Mouse (Mus musculus): ENCODE data around the gene Vmn2r83. TPM values are rescaled to one million over a fixed set of nuclear protein-coding genes. Genes with fewer than 3 reads are reported as not detected.

The Vmn2r83 gene
- polyA plus RNA-seq, 1 experiment from 2014 or later = not detected

DNA sequence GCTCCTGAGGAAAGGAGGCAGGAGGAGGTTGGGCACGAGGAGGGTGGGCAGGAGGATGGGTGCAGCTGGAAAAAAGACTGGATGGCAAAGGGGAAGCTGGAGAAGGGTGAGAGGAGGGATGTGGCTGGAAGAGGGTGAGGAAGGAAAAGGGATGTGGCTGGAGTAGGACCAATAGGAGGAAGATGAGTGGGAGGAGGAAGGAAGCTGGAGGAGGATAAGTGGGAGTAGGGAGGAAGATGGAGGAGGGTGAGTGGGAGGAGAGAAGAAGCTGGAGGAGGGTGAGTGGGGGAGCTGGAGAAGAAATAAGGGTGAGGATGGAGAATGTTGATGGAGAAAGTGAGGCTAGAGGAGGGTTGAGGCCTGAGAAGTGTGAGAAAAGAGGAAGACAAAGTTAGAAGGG is 66.9 kb downstream of the Vmn2r83 start:
- Histone ChIP-seq H3K36me3 (ENCODE audit: control insufficient read depth, insufficient read depth, low read length) (peaks cover 15% of the 10 kb centered on the region), H3K4me3 (ENCODE audit: low read length) (no peak overlapping the region), H3K4me2 (replicated peaks; ENCODE audit: low read depth, low read length) (no peak overlapping the region), H3K4me1 (ENCODE audit: control insufficient read depth, insufficient read depth, low read length) (peaks cover 8% of the 10 kb centered on the region), H3K9ac (ENCODE audit: low read depth, low read length) (no peak overlapping the region), H3K9me3 (ENCODE audit: control insufficient read depth, low read length) (no peaks in the 10 kb centered on the region), H3K27ac (ENCODE audit: low read depth, low read length) (no peak overlapping the region), H3K27me3 (ENCODE audit: control insufficient read depth, insufficient read depth, low read length) (no peaks in the 10 kb centered on the region)
- WGBS = 58% methylated on average over 1 of the region's 1 CpGs
- ATAC-seq (ENCODE audit: low FRiP score, low TSS enrichment) = no peak

DNA sequence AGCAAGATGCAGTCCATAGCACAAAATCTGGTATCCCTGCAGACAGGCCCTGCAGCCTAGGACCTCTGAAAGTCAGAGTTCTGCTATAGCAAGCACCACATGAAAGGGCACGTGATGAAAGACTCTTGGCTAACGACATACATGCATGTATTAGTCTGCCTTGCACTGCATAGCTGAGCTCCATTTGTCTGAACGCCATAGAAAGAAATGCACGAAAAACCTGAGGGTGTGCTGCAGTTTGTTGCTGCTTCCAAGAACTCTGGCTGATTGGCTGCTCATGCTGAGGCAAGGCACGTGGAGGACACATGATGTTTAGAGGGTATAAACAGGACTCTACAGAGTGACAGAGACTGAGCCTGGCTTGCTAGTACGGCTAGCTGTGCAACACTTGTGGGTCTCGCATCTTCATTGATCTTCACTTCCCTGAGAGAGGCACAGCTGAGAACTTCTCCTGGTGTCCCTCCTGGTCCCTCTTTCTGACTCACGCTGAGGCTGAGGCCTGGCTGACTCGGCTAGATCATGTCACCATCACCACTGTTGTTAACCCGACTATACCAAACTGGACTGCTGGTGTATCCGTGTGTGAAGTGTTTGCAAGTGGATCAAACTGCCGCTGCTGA is 68.0 kb downstream of the Vmn2r83 start:
- no peaks in the 10 kb centered on the region for H3K27me3 ChIP-seq (ENCODE audit: control insufficient read depth, insufficient read depth, low read length)
- no peak overlapping the region for H3K4me3 ChIP-seq (ENCODE audit: low read length)
- H3K4me1 ChIP-seq (ENCODE audit: control insufficient read depth, insufficient read depth, low read length) = peaks cover 8% of the 10 kb centered on the region
- H3K4me2 ChIP-seq (replicated peaks; ENCODE audit: low read depth, low read length) = no peak overlapping the region
- H3K36me3 ChIP-seq (ENCODE audit: control insufficient read depth, insufficient read depth, low read length) = peaks cover 26% of the 10 kb centered on the region
- no peak overlapping the region for H3K9ac ChIP-seq (ENCODE audit: low read depth, low read length)
- no peaks in the 10 kb centered on the region for H3K9me3 ChIP-seq (ENCODE audit: control insufficient read depth, low read length)
- WGBS = 79% methylated on average over 12 of the region's 12 CpGs
- ATAC-seq (ENCODE audit: low FRiP score, low TSS enrichment) = no peak
- no peak overlapping the region for H3K27ac ChIP-seq (ENCODE audit: low read depth, low read length)

DNA sequence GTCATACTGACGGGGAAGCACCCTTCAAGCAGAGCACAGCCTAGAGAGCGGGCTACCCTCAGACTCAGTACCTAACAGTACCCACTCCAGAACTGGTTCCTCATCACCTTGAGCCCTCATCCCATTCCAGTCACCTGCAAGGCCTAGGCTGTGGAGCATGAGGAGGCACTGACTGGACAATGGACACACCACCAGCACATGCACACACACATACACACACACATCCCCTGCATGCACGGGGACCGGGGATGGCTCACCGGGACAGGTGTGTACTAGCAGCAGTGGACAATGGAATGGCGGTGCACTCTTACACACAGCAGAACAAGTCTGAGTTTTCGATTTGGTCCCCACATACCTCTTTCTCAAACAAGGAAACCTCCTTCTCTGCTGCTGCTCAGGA is 68.7 kb downstream of the Vmn2r83 start:
- no peaks in the 10 kb centered on the region for H3K27me3 ChIP-seq (ENCODE audit: control insufficient read depth, insufficient read depth, low read length)
- peaks cover 33% of the 10 kb centered on the region for H3K36me3 ChIP-seq (ENCODE audit: control insufficient read depth, insufficient read depth, low read length)
- peaks cover 8% of the 10 kb centered on the region for H3K4me1 ChIP-seq (ENCODE audit: control insufficient read depth, insufficient read depth, low read length)
- no peak for ATAC-seq (ENCODE audit: low FRiP score, low TSS enrichment)
- no peak overlapping the region for H3K4me3 ChIP-seq (ENCODE audit: low read length)
- no peaks in the 10 kb centered on the region for H3K9me3 ChIP-seq (ENCODE audit: control insufficient read depth, low read length)
- H3K9ac ChIP-seq (ENCODE audit: low read depth, low read length) = no peak overlapping the region
- WGBS = 89% methylated on average over 7 of the region's 7 CpGs
- H3K27ac ChIP-seq (ENCODE audit: low read depth, low read length) = no peak overlapping the region
- H3K4me2 ChIP-seq (replicated peaks; ENCODE audit: low read depth, low read length) = no peak overlapping the region

DNA sequence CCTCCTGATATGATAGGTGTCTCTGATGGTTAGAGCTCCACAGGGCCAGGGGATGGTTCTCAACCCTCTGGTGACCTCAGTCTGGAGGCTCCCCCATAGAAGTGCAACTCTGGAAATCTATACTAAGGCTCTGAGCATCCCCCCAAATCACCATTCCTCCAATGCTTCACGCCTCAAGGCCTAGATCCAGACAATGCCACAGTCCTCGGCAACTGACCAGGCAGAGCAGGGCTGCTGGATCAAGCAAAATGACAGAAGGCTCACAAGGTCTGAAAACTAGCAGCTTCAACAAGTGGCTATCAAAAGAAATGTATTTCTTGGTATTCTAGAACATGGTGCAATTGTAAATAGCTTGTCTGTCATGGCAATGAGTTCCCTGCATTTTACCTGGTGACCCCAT is 69.2 kb downstream of the Vmn2r83 start:
- 87% methylated on average over 2 of the region's 2 CpGs for WGBS
- no peak overlapping the region for H3K4me2 ChIP-seq (replicated peaks; ENCODE audit: low read depth, low read length)
- no peak overlapping the region for H3K9ac ChIP-seq (ENCODE audit: low read depth, low read length)
- no peak overlapping the region for H3K27ac ChIP-seq (ENCODE audit: low read depth, low read length)
- no peaks in the 10 kb centered on the region for H3K9me3 ChIP-seq (ENCODE audit: control insufficient read depth, low read length)
- H3K27me3 ChIP-seq (ENCODE audit: control insufficient read depth, insufficient read depth, low read length) = no peaks in the 10 kb centered on the region
- H3K4me3 ChIP-seq (ENCODE audit: low read length) = no peak overlapping the region
- peaks cover 38% of the 10 kb centered on the region for H3K36me3 ChIP-seq (ENCODE audit: control insufficient read depth, insufficient read depth, low read length)
- peaks cover 4% of the 10 kb centered on the region; the same call in 1 of the 2 replicates for H3K4me1 ChIP-seq (ENCODE audit: control insufficient read depth, insufficient read depth, low read length)
- ATAC-seq (ENCODE audit: low FRiP score, low TSS enrichment) = no peak

DNA sequence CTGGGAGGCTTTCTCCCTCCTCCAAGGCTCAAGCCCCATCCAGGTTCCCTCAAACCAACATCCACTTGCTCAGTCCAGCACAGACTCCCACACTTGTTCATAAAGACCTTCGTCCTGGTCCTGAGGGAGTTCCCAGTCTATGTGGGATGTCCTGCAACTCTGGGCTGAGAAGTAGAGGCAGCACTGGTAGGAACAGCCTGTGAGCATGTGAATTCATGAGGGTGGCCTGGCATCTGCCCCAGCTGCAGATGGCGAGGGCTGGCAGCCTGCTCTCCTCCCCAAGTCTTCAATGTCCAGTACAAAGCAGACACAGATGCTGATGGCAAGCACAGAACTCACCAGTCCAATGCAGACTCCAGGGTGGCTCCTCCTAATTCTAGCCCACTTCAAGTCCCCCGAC is 69.8 kb downstream of the Vmn2r83 start:
- H3K9me3 ChIP-seq (ENCODE audit: control insufficient read depth, low read length) = no peaks in the 10 kb centered on the region
- no peak overlapping the region for H3K27ac ChIP-seq (ENCODE audit: low read depth, low read length)
- H3K36me3 ChIP-seq (ENCODE audit: control insufficient read depth, insufficient read depth, low read length) = peaks cover 44% of the 10 kb centered on the region
- no peak for ATAC-seq (ENCODE audit: low FRiP score, low TSS enrichment)
- H3K4me1 ChIP-seq (ENCODE audit: control insufficient read depth, insufficient read depth, low read length) = peaks cover 4% of the 10 kb centered on the region; the same call in 1 of the 2 replicates
- H3K4me2 ChIP-seq (replicated peaks; ENCODE audit: low read depth, low read length) = no peak overlapping the region
- no peak overlapping the region for H3K9ac ChIP-seq (ENCODE audit: low read depth, low read length)
- H3K27me3 ChIP-seq (ENCODE audit: control insufficient read depth, insufficient read depth, low read length) = no peaks in the 10 kb centered on the region
- WGBS = 83% methylated on average over 3 of the region's 3 CpGs
- H3K4me3 ChIP-seq (ENCODE audit: low read length) = no peak overlapping the region

DNA sequence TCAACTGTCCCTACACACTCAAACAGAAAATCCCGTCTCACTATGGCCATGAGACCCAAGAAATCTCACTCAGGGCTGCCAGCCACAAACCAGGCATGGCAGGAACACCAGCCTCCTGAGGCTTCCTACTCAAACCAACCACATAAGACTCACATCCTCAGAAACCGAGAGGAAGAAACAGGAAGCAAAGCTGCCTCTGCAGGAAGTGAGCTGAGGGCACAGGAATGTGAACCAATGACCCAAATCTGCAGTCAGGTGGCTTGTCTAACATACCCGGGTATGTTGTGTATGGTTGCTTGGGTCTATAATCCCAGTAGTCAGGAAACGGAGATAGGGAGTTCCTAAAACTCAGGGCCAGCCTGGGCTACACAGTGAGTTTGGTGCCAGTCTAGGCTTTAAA is 70.3 kb downstream of the Vmn2r83 start:
- H3K4me2 ChIP-seq (replicated peaks; ENCODE audit: low read depth, low read length) = no peak overlapping the region
- no peak for ATAC-seq (ENCODE audit: low FRiP score, low TSS enrichment)
- H3K4me3 ChIP-seq (ENCODE audit: low read length) = no peak overlapping the region
- H3K9me3 ChIP-seq (ENCODE audit: control insufficient read depth, low read length) = no peaks in the 10 kb centered on the region
- H3K9ac ChIP-seq (ENCODE audit: low read depth, low read length) = no peak overlapping the region
- peaks cover 1% of the 10 kb centered on the region; the same call in 1 of the 2 replicates for H3K4me1 ChIP-seq (ENCODE audit: control insufficient read depth, insufficient read depth, low read length)
- H3K27ac ChIP-seq (ENCODE audit: low read depth, low read length) = no peak overlapping the region
- WGBS = 60% methylated on average over 4 of the region's 4 CpGs
- peaks cover 49% of the 10 kb centered on the region for H3K36me3 ChIP-seq (ENCODE audit: control insufficient read depth, insufficient read depth, low read length)
- H3K27me3 ChIP-seq (ENCODE audit: control insufficient read depth, insufficient read depth, low read length) = no peaks in the 10 kb centered on the region

DNA sequence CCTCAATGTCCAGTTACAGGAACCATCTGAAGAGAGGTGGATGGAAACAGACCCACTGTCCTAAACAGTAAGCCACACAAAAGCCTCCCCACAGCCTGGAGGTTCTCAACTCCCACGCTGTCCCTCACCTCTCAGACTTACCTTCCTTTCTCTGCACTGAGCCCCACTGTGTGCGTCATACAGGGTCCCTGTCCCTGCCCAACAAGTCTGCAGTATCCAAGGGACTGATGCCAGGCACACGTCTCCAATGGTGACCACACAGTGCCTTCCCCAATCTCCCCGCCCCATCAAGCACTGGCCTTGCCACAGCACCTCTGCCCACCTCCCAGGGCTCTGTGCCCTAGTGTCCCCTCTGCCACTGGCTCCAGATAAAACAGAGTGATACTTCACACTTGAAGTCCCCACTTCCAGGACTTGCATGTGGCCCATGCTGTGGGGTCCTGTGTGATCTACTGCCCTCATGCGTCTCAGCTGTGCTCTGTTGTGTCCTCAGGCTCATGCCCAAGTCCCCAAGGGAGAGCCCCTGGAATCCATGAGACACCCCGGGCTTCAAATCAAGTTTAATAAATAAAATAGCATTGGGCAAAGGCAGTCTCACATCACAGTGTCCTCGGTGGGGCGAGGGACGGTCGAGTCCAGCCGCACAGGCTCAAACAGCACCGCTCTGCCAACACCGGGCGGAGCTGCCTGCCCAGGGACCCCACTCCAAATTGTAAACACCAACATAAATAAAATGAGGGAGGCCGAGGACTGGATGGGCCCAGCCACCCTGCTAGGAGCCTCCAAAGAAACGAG is 71.4 kb downstream of the Vmn2r83 start:
- Histone ChIP-seq H3K9me3 (ENCODE audit: control insufficient read depth, low read length) (no peaks in the 10 kb centered on the region), H3K4me2 (replicated peaks; ENCODE audit: low read depth, low read length) (no peak overlapping the region), H3K27ac (ENCODE audit: low read depth, low read length) (no peak overlapping the region), H3K4me3 (ENCODE audit: low read length) (no peak overlapping the region), H3K36me3 (ENCODE audit: control insufficient read depth, insufficient read depth, low read length) (peaks cover 59% of the 10 kb centered on the region), H3K9ac (ENCODE audit: low read depth, low read length) (no peak overlapping the region), H3K4me1 (ENCODE audit: control insufficient read depth, insufficient read depth, low read length) (no peaks in the 10 kb centered on the region), H3K27me3 (ENCODE audit: control insufficient read depth, insufficient read depth, low read length) (no peaks in the 10 kb centered on the region)
- WGBS = 93% methylated on average over 16 of the region's 16 CpGs
- no peak for ATAC-seq (ENCODE audit: low FRiP score, low TSS enrichment)

GRCm38 (mm10) chr10:79540746-79541145 is 72.2 kb downstream of the Vmn2r83 start:
- no peak overlapping the region for H3K9ac ChIP-seq (ENCODE audit: low read depth, low read length)
- no peak overlapping the region for H3K4me2 ChIP-seq (replicated peaks; ENCODE audit: low read depth, low read length)
- no peak overlapping the region for H3K27ac ChIP-seq (ENCODE audit: low read depth, low read length)
- H3K36me3 ChIP-seq (ENCODE audit: control insufficient read depth, insufficient read depth, low read length) = peaks cover 68% of the 10 kb centered on the region
- no peaks in the 10 kb centered on the region for H3K4me1 ChIP-seq (ENCODE audit: control insufficient read depth, insufficient read depth, low read length)
- 96% methylated on average over 11 of the region's 11 CpGs for WGBS
- H3K9me3 ChIP-seq (ENCODE audit: control insufficient read depth, low read length) = no peaks in the 10 kb centered on the region
- H3K4me3 ChIP-seq (ENCODE audit: low read length) = no peak overlapping the region
- no peak for ATAC-seq (ENCODE audit: low FRiP score, low TSS enrichment)
- H3K27me3 ChIP-seq (ENCODE audit: control insufficient read depth, insufficient read depth, low read length) = no peaks in the 10 kb centered on the region

DNA sequence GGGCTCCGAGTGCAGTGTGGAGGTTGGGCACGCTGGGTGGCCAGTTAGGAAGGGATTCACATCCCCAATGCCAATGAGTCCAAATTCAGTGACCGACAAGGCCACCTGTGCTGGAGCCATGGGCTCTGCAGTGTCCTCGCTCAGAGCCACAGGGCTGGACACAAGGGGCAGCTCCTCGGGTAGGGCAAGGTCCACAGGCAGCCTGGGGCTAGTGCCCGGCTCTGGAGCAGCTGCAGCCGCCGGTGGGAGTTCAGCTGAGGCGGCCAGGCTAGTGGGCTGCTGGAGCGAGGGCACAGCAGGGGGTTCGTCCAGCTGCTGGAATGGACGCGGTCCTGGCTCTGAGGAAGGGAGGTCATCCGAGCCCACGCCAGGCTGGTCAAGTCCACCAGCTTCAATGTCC is 73.0 kb downstream of the Vmn2r83 start:
- WGBS = 93% methylated on average over 15 of the region's 15 CpGs

More for the DNA sequence above, 73.0 kb downstream of the Vmn2r83 start:
- Histone ChIP-seq H3K27ac (ENCODE audit: low read depth, low read length) (no peak overlapping the region), H3K4me2 (replicated peaks; ENCODE audit: low read depth, low read length) (no peak overlapping the region), H3K9me3 (ENCODE audit: control insufficient read depth, low read length) (no peaks in the 10 kb centered on the region), H3K9ac (ENCODE audit: low read depth, low read length) (no peak overlapping the region), H3K36me3 (ENCODE audit: control insufficient read depth, insufficient read depth, low read length) (peaks cover 76% of the 10 kb centered on the region), H3K4me3 (ENCODE audit: low read length) (no peak overlapping the region), H3K4me1 (ENCODE audit: control insufficient read depth, insufficient read depth, low read length) (no peaks in the 10 kb centered on the region), H3K27me3 (ENCODE audit: control insufficient read depth, insufficient read depth, low read length) (no peaks in the 10 kb centered on the region)
- ATAC-seq (ENCODE audit: low FRiP score, low TSS enrichment) = no peak
